Mouse (Mus musculus) retina, embryonic 14.5 days (tissue): ENCODE measurements at regions not wholly inside any gene's neighbourhood (a gene's known extent, or its start where the extent isn't known, plus 50 kb on each side); places are given as distances from the start of the nearest gene placed in this dataset.
"Not testable (repeated sequence)": the region's sequence is repeated elsewhere in the genome, so short reads cannot be mapped to it uniquely, and the experiment has no call there.

Source experiments
- DNase-seq: peaks from one replicate; pipeline ENCODE4 v3.0.0-alpha.2; 2015; ENCODE audit warnings: low spot score

- DNase-seq = no peak
Observed at GRCm38 (mm10) chr15:25245631-25246030, 167.9 kb downstream of the Basp1 start.

GRCm38 (mm10) chr15:25237665-25238664 is 175.6 kb downstream of the Basp1 start:
- no peak for DNase-seq

GRCm38 (mm10) chr15:25236191-25236723 is 177.3 kb downstream of the Basp1 start:
- no peak for DNase-seq

- DNase-seq = no peak
Observed at GRCm38 (mm10) chr15:25234064-25234700, 179.4 kb downstream of the Basp1 start.

GRCm38 (mm10) chr15:25230213-25230612 is 183.4 kb downstream of the Basp1 start:
- DNase-seq = no peak

GRCm38 (mm10) chr15:25229807-25230206 is 183.8 kb downstream of the Basp1 start:
- no peak for DNase-seq

- no peak for DNase-seq
Observed at GRCm38 (mm10) chr15:25227496-25227895, 186.1 kb downstream of the Basp1 start.

- DNase-seq = no peak
Observed at GRCm38 (mm10) chr15:25225936-25226335, 187.6 kb downstream of the Basp1 start.

GRCm38 (mm10) chr15:25225431-25225830 is 188.1 kb downstream of the Basp1 start:
- no peak for DNase-seq

- DNase-seq = no peak
Observed at GRCm38 (mm10) chr15:25221749-25222148, 191.8 kb downstream of the Basp1 start.

GRCm38 (mm10) chr15:25216375-25216774 is 197.2 kb downstream of the Basp1 start:
- DNase-seq = no peak

GRCm38 (mm10) chr15:25202097-25202496 is 211.5 kb downstream of the Basp1 start:
- DNase-seq = no peak

GRCm38 (mm10) chr15:25200249-25200648 is 213.3 kb downstream of the Basp1 start:
- not testable (repeated sequence) for DNase-seq

- peak; percentile 71 for DNase-seq
Observed at GRCm38 (mm10) chr15:25187881-25188326, 225.7 kb downstream of the Basp1 start.

- DNase-seq = no peak
Observed at GRCm38 (mm10) chr15:25172755-25173154, 240.8 kb downstream of the Basp1 start.

- DNase-seq = no peak
Observed at GRCm38 (mm10) chr15:25146371-25146770, 267.2 kb downstream of the Basp1 start.

GRCm38 (mm10) chr15:25144228-25144627 is 269.3 kb downstream of the Basp1 start:
- DNase-seq = no peak

GRCm38 (mm10) chr15:25140389-25141181 is 273.0 kb downstream of the Basp1 start:
- peak; percentile 26 for DNase-seq

GRCm38 (mm10) chr15:25137091-25137490 is 276.5 kb downstream of the Basp1 start:
- DNase-seq = no peak

- no peak for DNase-seq
Observed at GRCm38 (mm10) chr15:25135471-25136262, 277.9 kb downstream of the Basp1 start.

- no peak for DNase-seq
Observed at GRCm38 (mm10) chr15:25130096-25130495, 283.5 kb downstream of the Basp1 start.
